Mouse (Mus musculus) spleen, postnatal 14 days (tissue): ENCODE results near the gene Six2.

ENCODE experiments used
- DNase-seq, 2 experiments: peaks; one replicate each; pipeline ENCODE4 v3.0.0; 2021 to 2022; ENCODE audit warnings: low spot score in 2 of 2

Six2 gene

DNA sequence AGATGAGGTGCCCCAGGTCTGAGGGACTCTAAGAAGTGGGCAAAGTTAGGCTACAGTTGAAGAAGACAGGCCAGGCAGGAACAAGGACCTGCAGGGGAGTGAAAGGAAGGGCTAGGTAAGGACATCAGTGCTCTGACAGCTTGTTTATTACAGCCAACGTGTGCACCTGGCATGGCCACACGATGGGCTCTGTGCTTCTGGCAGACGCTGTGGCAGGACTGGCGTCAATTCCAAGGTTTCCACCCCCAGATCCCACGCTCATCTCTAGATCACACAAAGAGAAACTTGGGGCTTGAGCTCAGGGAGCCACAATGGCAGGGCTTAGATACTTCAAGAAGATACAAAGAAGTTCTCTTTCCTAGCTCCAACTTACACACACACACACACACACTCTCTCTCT, 26.6 kb downstream of the Six2 start:
- DNase-seq = no peak

DNA sequence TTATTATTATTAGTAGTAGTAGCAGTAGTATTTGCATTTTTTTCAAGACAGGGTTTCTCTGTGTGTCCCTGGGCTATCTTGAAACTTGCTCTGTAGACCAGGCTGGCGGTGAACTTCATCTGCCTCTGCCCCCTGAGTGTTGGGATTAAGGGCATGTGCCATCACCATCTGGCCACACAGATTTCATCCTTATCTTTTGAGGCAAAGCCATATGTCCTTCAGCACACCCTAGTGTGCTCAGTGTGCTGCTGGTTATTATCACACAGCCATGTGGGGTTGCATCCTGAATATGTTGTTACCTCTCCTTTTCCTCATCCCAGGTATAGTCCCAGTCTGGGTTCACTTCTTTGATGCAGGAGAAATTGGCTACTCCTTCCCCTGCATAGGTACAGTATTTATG, 28.1 kb downstream of the Six2 start:
- DNase-seq = no peak

DNA sequence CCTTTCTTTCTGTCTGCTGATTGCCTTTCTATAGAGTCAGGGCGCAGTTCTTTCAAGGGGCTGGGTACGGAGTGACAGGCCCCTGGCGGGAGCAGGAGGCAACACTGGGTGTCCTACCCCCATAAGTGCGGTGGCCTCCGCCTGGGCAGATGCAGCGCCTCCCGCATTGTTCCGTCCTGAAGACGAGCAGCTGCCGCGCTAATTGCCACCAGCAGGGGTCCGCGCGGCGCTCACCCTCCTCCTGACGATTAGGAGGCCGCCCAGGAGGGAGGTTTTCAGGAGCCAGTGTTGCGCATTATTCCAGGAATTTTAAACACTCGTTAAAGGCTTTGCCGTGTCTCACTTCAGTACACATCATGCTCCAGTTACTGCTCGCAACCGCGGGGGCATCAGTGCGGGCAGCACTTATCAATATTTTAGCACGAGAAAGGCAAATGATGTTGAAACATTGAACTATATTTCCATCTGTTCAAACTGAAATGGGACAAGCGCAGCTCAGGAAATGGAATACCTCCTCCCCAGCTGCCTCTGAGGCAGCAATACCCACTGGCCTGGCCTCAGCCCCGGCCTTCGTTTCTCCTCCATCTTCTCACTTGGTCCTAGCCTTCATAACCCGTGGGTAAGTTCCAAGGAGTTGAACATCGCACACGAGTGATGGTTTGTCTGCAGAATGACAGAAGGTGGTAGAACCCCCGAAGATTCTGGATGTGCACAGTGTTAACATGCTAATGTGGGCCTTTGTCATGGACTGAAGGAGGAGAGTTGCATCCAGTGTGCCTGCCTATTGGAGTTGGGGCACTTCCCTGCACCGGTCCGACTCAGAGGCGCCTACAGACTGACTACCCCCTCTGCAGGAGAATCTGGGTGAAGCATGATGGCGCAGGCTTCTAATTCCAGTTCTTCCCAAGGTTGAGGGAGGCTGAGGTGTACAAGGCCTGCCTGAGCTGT, 42.1 kb downstream of the Six2 start:
- DNase-seq = peak in 1 of 2 experiments; percentile 5

DNA sequence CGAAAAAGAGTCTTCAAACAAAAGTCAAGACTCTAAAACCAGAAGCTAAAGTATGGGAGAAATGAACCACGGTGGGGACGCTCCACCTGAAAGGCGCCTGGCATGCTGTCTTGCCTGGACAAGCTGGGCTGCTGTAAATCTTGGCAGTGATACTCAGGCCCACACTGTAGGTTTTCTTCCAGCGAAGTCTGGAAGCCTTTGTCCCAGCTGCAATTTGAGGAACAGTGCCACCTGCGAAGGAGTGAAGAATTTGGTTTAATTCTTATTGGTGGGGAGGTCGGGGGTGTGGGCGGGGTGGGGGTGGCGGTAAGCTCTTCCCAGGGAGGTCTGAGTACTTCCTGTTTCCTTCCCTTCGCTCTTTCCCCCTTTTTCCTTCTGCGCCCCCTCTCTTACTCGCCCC, 42.8 kb downstream of the Six2 start:
- DNase-seq = no peak

GRCm38 (mm10) chr17:85637876-85638275, 50.2 kb downstream of the Six2 start:
- DNase-seq = no peak
